Mouse (Mus musculus): ENCODE measurements around the gene Pde2a.

- TF ChIP-seq POLR2A (IDR thresholded peaks at IDR 0.05; ENCODE audit: insufficient read depth, low read depth, low read length) (no peak), CTCF (IDR thresholded peaks at IDR 0.05) (no peak; the same call in 1 of the 2 replicates)
Observed at GRCm38 (mm10) chr7:101503351-101503750, 81.9 kb downstream of the Pde2a start.
